Mouse (Mus musculus) liver, postnatal 0 days (tissue): ENCODE measurements around the gene Plekhg3. TPM values are rescaled to one million over a fixed set of nuclear protein-coding genes. Genes with fewer than 3 reads are reported as not detected.

Experiments
- ATAC-seq: fragments of 200-750 bp; cut with Nextera tagmentation; 2 replicates; pipeline ENCODE4 v1.8.0; 2017; ENCODE audit warnings: mild to moderate bottlenecking, moderate library complexity
- DNase-seq: peaks from one replicate; pipeline ENCODE4 v3.0.0-alpha.2; 2016
- H3K27ac ChIP-seq: fragments of 300-500 bp; sonication (generic); 2 replicates; pipeline ENCODE4 v1.5.1; 2014; ENCODE audit warnings: antibody characterized with exemption, moderate library complexity, mild to moderate bottlenecking, low read depth
- H3K27me3 ChIP-seq: fragments of 300-500 bp; sonication (generic); 2 replicates; pipeline ENCODE4 v1.6.1; 2014; ENCODE audit warnings: low read length, control low read depth, mixed read lengths; ENCODE audit not compliant: insufficient read depth
- H3K36me3 ChIP-seq: fragments of 300-500 bp; sonication (generic); replicated peaks from 2 replicates; pipeline ENCODE4 v1.6.1; 2014; ENCODE audit warnings: mild to moderate bottlenecking, control low read depth, low read length, moderate library complexity, mixed read lengths; ENCODE audit not compliant: insufficient read depth
- H3K4me1 ChIP-seq: fragments of 300-500 bp; sonication (generic); 2 replicates; pipeline ENCODE4 v1.6.1; 2014; ENCODE audit warnings: antibody characterized with exemption, mild to moderate bottlenecking, control low read depth; ENCODE audit not compliant: insufficient read depth
- H3K4me2 ChIP-seq: fragments of 300-500 bp; sonication (generic); 2 replicates; pipeline ENCODE4 v1.6.1; 2014; ENCODE audit warnings: low read depth, mild to moderate bottlenecking, low read length, moderate library complexity, mixed read lengths
- H3K4me3 ChIP-seq: fragments of 300-500 bp; sonication (generic); 2 replicates; pipeline ENCODE4 v1.5.1; 2014; ENCODE audit warnings: low read depth, low read length
- H3K9ac ChIP-seq: fragments of 300-500 bp; sonication (generic); replicated peaks from 2 replicates; pipeline ENCODE4 v1.6.1; 2014; ENCODE audit warnings: mild to moderate bottlenecking, moderate library complexity
- H3K9me3 ChIP-seq: fragments of 300-500 bp; sonication (generic); 2 replicates; pipeline ENCODE4 v1.6.1; 2016; ENCODE audit warnings: mild to moderate bottlenecking, control low read depth, low read length, mixed read lengths
- CTCF ChIP-seq: sonication (generic); IDR thresholded peaks from 2 replicates; pipeline ENCODE4 v1.5.1; 2016; ENCODE audit warnings: antibody characterized with exemption, low read depth
- EP300 ChIP-seq: IDR thresholded peaks from 2 replicates; pipeline ENCODE4 v1.6.1; 2016; ENCODE audit warnings: antibody characterized with exemption, low read depth, mild to moderate bottlenecking
- WGBS: fragments of 180-500 bp; shearing (Covaris S2); extraction: QIAGEN DNeasy Blood & Tissue Kit; methylation state at CpG from one replicate; pipeline ENCODE4 v1.1.7; 2014; ENCODE audit not compliant: insufficient replicate concordance; 5-methylcytosine and 5-hydroxymethylcytosine counted together
- polyA plus RNA-seq: library from polyadenylated mRNA; unstranded; fragments of >200 nt; fragmentation: Nextera tagmentation; extraction: Ambion mirVana; gene quantifications from 2 replicates; pipeline ENCODE4 v1.2.1, GENCODE M21; 2015

Plekhg3 gene
- polyA plus RNA-seq, 1 experiment from 2014 or later, result 3.7 TPM

GRCm38 (mm10) chr12:76595830-76596229 is 65.1 kb downstream of the Plekhg3 start:
- no peak for TF ChIP-seq EP300
- TF ChIP-seq CTCF, result no peak
- Histone ChIP-seq H3K4me1 (peaks cover 19% of the 10 kb centered on the region), H3K4me2 (no peak overlapping the region), H3K36me3 (peaks cover 42% of the 10 kb centered on the region), H3K4me3 (no peak overlapping the region), H3K27ac (no peak overlapping the region), H3K9me3 (no peaks in the 10 kb centered on the region), H3K27me3 (no peaks in the 10 kb centered on the region), H3K9ac (no peak overlapping the region)
- WGBS, result 69% methylated on average over 2 of the region's 2 CpGs
- no peak for DNase-seq
- no peak for ATAC-seq

GRCm38 (mm10) chr12:76596292-76597023 is 65.8 kb downstream of the Plekhg3 start:
- H3K4me1 ChIP-seq, result peaks cover 19% of the 10 kb centered on the region
- H3K27ac ChIP-seq, result no peak overlapping the region
- H3K4me2 ChIP-seq, result no peak overlapping the region
- DNase-seq (peak; percentile 75), ATAC-seq (no peak)
- H3K4me3 ChIP-seq, result no peak overlapping the region
- WGBS, result 47% methylated on average over 15 of the region's 15 CpGs
- TF ChIP-seq CTCF (peak; percentile 95), EP300 (no peak)
- H3K36me3 ChIP-seq, result peaks cover 46% of the 10 kb centered on the region
- no peak overlapping the region for H3K9ac ChIP-seq
- no peaks in the 10 kb centered on the region for H3K9me3 ChIP-seq
- H3K27me3 ChIP-seq, result no peaks in the 10 kb centered on the region

DNA sequence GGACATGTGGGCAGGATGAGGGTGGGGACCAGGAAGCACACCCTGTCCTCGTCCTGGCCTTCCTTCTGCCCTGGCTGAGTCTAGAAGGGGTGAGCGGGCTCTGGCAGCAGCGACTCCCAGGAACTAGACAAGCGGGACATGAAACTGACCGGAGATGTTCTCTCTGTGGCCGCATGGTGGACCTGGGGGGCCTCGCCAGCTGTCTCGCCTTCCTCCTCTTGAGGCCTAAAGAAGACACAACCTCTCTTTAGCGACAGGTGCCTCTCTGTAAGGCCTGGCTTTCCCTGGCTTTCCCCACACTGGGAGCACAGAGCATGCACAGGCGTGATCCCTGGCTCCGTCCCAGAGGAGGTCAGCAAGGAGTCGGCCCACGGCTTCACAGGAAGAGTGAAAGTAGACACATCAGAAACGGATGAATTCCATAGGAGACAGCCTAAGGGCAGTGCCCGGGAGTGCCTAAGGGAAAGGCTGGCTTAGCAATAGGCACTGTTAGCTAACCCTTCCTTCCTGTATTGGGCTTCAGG is 66.9 kb downstream of the Plekhg3 start:
- Histone ChIP-seq H3K4me2 (no peak overlapping the region), H3K27ac (no peak overlapping the region), H3K36me3 (peaks cover 57% of the 10 kb centered on the region), H3K4me1 (peaks cover 19% of the 10 kb centered on the region), H3K27me3 (no peaks in the 10 kb centered on the region), H3K9me3 (no peaks in the 10 kb centered on the region), H3K4me3 (no peak overlapping the region), H3K9ac (no peak overlapping the region)
- no peak for DNase-seq
- ATAC-seq, result no peak
- WGBS, result 77% methylated on average over 15 of the region's 15 CpGs
- TF ChIP-seq EP300 (no peak), CTCF (no peak)

DNA sequence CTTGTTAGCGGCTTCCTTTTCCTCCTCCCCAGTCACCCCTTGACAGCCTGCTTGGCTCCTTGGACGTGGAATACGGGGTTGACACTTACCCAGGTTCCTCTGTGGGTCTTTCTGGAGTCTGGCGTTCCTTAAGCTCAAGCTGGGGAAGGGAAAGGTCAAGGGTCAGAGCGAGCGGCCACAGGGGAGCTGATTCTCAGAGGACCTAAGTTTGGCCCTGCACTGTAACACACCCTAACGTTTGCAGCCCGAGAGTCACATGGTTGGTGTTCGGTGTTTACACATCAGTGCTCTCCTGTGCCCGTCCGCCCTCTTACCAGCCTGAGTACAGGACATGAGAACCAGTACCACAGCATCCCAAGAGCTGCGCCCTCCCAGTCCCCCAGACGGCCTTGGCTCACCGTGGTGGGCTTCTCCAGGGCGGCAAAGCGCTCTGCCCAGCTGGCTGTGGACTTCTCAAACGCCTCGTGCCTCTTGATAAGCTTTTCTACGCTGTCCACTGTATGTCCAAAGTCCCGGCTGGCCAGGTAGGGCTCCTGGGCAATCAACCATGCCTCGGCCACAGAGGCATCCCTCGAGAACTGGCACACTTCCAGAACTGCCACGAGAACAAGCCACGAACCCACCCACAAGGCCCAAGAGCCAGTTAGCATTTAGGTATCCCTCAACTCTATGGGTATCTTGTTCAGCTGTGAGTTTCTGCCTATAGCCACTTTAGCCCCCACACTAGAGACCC is 67.7 kb downstream of the Plekhg3 start:
- ATAC-seq, result no peak
- H3K9ac ChIP-seq, result no peak overlapping the region
- no peak for TF ChIP-seq EP300
- TF ChIP-seq CTCF, result no peak
- no peak overlapping the region for H3K27ac ChIP-seq
- peaks cover 63% of the 10 kb centered on the region for H3K36me3 ChIP-seq
- H3K9me3 ChIP-seq, result no peaks in the 10 kb centered on the region
- H3K4me3 ChIP-seq, result no peak overlapping the region
- peaks cover 12% of the 10 kb centered on the region for H3K4me1 ChIP-seq
- no peak overlapping the region for H3K4me2 ChIP-seq
- H3K27me3 ChIP-seq, result no peaks in the 10 kb centered on the region
- DNase-seq, result no peak
- 69% methylated on average over 24 of the region's 24 CpGs for WGBS

DNA sequence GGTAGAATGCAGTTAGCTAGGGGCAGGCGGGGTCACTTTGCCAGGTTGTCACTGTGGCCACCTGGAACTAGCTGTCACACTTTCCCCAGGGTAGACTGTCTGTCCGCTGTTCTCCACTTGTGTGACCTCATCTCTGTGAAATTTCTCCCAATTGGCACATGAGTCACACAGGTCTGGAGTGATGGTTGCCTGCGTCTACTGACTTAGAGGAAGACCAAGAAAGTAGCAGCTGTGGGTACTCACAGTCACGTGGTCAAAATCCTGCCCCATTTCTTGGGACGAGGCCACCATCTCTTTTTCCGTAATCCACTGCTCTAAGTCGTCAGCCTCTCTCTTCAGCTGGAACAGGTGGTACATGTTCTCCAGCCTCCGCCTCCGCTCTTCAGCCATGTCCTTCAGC is 73.1 kb downstream of the Plekhg3 start:
- H3K4me3 ChIP-seq, result no peak overlapping the region
- H3K4me1 ChIP-seq, result no peaks in the 10 kb centered on the region
- H3K36me3 ChIP-seq, result peaks cover 86% of the 10 kb centered on the region
- 88% methylated on average over 9 of the region's 9 CpGs for WGBS
- H3K9ac ChIP-seq, result no peak overlapping the region
- no peaks in the 10 kb centered on the region for H3K9me3 ChIP-seq
- DNase-seq, result no peak
- TF ChIP-seq EP300 (no peak), CTCF (no peak)
- no peak overlapping the region for H3K27ac ChIP-seq
- no peak for ATAC-seq
- H3K27me3 ChIP-seq, result no peaks in the 10 kb centered on the region
- no peak overlapping the region for H3K4me2 ChIP-seq

GRCm38 (mm10) chr12:76604546-76604945 is 73.9 kb downstream of the Plekhg3 start:
- no peak overlapping the region for H3K4me2 ChIP-seq
- no peak for ATAC-seq
- no peaks in the 10 kb centered on the region for H3K27me3 ChIP-seq
- no peaks in the 10 kb centered on the region for H3K4me1 ChIP-seq
- no peak for DNase-seq
- H3K9ac ChIP-seq, result no peak overlapping the region
- H3K4me3 ChIP-seq, result no peak overlapping the region
- no peaks in the 10 kb centered on the region for H3K9me3 ChIP-seq
- TF ChIP-seq EP300 (no peak), CTCF (no peak)
- WGBS, result 77% methylated on average over 4 of the region's 4 CpGs
- no peak overlapping the region for H3K27ac ChIP-seq
- peaks cover 88% of the 10 kb centered on the region for H3K36me3 ChIP-seq
